Mouse (Mus musculus): ENCODE results near the gene Sowahc.

DNA sequence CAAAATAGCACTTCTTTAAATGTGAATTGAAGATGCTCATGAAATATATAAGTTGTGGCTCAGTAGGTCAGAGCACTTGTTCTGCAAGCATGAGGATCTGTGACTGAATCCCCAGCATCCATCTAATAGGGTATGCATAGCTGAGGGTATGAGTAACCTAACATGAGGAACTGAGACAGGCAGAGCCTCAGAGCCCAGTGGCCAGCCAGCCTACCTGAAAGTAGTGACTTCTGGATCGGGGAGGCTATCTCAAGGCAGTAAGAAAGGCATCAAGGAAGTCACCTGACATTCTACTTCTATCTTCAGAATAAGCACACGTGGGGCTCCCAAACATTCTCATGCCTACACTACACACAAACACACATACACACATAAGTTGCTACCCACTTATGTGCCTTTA, 3.4 kb downstream of the Sowahc start:
- no peak for TF ChIP-seq CTCF (IDR thresholded peaks at IDR 0.05)
- TF ChIP-seq EP300 (IDR thresholded peaks at IDR 0.05): no peak

All from lung, postnatal 0 days (tissue).